Mouse (Mus musculus) bone marrow macrophage, adult 2 months (primary cell): ENCODE data around the gene Aacs. TPM values are rescaled to one million over a fixed set of nuclear protein-coding genes. Genes with fewer than 3 reads are reported as not detected.
"Not testable (repeated sequence)": the region's sequence is repeated elsewhere in the genome, so short reads cannot be mapped to it uniquely, and the experiment has no call there.

ENCODE experiments used
- H3K27ac ChIP-seq: 2 replicates; pipeline ENCODE4 v1.5.1; 2012; ENCODE audit warnings: low read depth, low read length; ENCODE audit not compliant: insufficient read depth
- H3K4me1 ChIP-seq: 2 replicates; pipeline ENCODE4 v1.6.1; 2012; ENCODE audit warnings: low read length; ENCODE audit not compliant: control insufficient read depth, insufficient read depth
- H3K4me3 ChIP-seq: 2 replicates; pipeline ENCODE4 v1.5.1; 2012; ENCODE audit warnings: mild to moderate bottlenecking, low read length, moderate library complexity; ENCODE audit not compliant: insufficient read depth
- CTCF ChIP-seq: IDR thresholded peaks from 2 replicates; pipeline ENCODE4 v1.5.1; 2012; ENCODE audit warnings: low read depth, mild to moderate bottlenecking, low read length, moderate library complexity
- POLR2A ChIP-seq: IDR thresholded peaks from 2 replicates; pipeline ENCODE4 v1.6.1; 2012; ENCODE audit warnings: mild to moderate bottlenecking, low read depth, low read length, borderline replicate concordance
- polyA plus RNA-seq: library from polyadenylated mRNA; stranded (reverse); fragments of >200 nt; gene quantifications from 2 replicates; pipeline ENCODE4 v1.2.4, GENCODE M21; 2012; ENCODE audit not compliant: missing spikeins, insufficient read depth, insufficient read length

The Aacs gene
- polyA plus RNA-seq, 1 experiment, result 10.3 TPM

DNA sequence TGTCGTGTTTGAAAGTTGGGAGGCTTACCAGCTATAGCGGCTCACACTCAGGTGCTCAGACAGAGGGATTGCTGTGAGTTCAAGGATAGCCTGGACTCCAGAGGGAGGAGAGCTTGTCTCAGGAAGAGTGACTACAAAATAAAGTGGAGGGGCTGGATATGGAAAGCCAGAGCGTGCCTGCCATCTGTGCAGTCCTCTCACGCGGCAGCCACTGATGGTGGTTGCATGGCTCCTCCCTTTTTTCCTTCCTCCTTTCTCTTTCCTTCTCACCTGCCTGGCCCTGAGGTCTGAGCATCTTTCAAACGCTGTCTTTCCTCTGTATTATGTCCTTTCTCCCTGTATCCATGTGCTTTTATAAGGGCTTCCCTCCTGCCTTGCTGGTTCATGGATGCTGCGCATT lies 2.4 kb downstream of the Aacs start:
- TF ChIP-seq CTCF (no peak), POLR2A (no peak)
- H3K4me1 ChIP-seq, result peaks cover 40% of the 10 kb centered on the region
- no peak overlapping the region for H3K27ac ChIP-seq
- H3K4me3 ChIP-seq, result no peak overlapping the region

DNA sequence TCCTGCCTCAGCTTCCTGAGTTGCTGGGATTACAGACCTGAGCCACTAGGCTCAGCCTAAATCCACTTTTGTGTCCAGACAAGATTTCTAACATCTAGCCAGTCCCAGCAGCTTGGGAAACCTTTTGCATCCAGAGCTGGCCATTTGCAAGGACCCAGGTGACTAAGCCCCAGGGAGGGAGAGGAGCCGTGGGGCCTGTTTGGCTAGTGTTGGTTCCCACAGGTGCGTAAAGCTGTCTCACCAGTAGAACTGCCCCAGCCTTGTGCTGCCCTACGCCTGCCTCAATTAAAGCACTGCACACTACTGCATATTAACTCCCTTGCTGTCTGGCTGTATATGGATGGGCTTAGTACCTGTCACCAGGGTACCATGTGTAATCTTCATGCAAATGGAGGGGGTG lies 3.8 kb downstream of the Aacs start:
- Histone ChIP-seq H3K27ac (no peak overlapping the region), H3K4me1 (peaks cover 50% of the 10 kb centered on the region), H3K4me3 (no peak overlapping the region)
- TF ChIP-seq POLR2A, result no peak
- no peak for TF ChIP-seq CTCF

DNA sequence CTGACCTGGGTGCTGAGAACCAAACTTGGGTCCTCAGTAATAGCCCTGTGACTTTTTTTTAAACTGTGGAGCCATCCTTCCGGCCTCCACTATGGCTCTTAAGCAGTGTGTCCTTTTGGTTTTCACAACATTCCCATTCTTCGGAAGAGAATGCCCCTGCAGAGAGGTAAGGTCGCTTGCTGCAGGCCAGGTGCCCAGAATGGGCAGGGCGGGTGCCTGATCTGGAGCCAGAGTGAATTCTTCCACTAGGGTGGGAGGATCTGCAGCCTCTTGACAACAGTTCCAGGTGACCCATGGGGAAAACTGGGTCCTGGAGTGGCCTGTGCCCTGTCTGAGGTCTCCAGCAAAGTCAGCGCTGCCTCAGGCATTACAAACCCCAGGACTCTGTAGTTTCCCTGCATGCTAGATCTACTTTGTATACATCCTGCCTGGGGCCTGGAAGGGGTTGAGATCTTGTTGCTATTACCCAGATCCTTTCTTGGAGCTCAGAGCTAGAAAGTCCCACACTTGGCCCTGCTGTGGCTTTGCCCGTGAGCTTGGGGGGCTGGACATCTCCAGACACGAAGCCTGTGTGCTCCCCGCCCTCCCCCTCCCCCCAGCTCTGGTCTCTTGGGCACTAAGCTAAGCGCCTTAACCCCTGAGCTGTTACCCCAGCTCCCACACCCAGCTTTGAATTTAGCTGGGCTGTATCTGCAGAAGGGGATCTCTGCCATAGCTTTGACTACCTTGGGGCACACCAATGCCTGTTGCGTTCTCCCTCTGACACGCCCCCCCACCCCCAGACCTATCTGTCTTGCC lies 5.0 kb downstream of the Aacs start:
- no peak overlapping the region for H3K27ac ChIP-seq
- H3K4me1 ChIP-seq, result peaks cover 56% of the 10 kb centered on the region
- TF ChIP-seq CTCF, result no peak
- TF ChIP-seq POLR2A, result no peak
- no peak overlapping the region for H3K4me3 ChIP-seq

DNA sequence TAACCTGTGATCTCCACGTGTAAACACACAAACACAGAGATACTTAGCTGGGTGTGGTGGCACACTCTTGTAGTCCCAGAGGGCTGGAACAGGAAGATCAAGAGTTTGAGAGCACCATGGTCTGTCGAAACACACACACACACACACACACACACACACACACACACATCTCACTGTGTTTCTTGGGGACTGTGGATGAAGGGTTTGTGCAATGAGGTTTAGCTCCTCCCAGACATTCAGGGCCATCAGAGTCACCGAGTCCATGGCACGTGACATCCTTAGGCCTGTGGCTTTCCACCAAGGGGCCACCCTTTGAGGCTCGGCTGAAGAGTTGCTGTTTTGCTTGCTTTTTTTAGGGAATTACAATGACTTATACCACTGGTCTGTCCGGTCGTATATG lies 6.9 kb downstream of the Aacs start:
- no peak overlapping the region for H3K4me3 ChIP-seq

DNA sequence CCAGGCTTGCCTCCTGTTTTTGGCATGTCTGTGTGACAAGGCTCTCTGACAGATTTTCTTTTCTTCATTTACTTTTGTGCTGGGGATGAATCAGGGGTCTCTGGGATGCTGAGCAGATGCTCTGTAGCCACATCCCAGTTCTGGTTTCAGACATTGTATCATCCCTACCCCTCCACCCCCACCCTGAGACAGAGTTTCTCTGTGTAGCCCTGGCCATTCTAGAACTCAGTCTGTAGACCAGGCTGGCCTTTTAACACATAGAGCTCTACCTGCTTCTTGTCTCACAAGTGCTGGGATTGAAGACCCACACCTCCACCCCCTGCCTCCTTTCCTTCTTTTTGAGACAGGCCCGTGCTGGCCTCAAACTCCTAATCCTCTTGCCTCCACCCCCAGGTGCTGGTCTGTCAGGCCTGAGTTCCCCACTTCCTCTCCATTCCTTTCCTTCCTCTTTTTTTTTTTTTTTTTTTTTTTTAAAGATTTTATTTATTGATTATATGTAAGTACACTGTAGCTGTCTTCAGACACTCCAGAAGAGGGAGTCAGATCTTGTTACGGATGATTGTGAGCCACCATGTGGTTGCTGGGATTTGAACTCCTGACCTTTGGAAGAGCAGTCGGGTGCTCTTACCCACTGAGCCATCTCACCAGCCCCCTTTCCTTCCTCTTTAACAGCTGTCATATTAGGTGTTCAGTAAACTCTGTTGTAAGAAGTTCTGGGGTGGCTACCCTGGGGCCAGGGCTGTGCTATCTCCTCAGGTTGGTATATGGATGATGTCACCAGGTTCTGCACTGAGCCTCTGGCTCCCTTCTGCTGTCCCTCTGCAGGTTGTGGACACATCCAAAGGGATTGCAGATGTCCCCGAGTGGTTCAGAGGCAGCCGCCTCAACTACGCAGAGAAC lies 8.3 kb downstream of the Aacs start:
- TF ChIP-seq POLR2A (no peak), CTCF (no peak)
- Histone ChIP-seq H3K4me3 (no peak overlapping the region), H3K4me1 (peaks cover 38% of the 10 kb centered on the region), H3K27ac (peak overlapping the region; percentile 28)

More for the DNA sequence above, 6.9 kb downstream of the Aacs start:
- Histone ChIP-seq H3K4me1 (peaks cover 50% of the 10 kb centered on the region), H3K27ac (no peak overlapping the region)
- TF ChIP-seq CTCF, result no peak
- TF ChIP-seq POLR2A, result no peak

DNA sequence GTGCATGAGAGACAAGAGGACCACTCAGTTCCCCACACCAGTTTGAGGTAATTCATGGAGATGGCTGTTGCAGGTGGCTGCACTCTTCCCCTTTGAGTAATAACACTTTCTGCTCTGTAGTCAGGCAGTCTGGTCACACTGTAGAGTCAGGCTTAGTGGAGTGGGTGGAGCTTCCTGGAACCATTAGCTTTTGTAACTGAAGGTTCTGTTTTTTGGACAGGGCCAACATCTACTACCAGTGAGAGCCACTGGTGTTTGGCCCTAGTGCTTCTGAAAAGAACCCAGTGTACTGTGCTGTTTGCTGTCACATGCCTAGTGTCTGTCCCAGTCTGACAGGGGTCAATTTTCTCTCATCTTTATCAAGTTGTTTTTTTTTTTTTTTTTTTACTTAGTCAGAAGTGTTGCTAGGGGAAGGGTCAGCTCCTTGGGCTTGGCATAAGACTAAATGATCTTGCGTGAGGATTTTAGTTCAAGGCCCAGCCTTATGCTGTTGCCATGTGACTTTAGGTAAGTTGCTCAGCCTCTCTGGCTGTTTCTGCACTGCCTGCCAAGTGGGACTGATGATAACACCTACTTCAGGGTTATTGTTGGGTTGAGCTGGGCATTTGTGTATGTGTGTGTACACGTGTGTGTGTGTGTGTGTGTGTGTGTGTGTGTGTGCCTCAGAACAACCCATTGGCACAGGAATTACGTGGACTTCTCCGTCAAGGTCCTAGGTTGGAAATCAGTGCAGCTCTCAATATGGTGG lies 9.6 kb downstream of the Aacs start:
- peak overlapping the region; percentile 7; the same call in 1 of the 2 replicates for H3K27ac ChIP-seq
- H3K4me3 ChIP-seq, result no peak overlapping the region
- TF ChIP-seq CTCF, result no peak
- no peak for TF ChIP-seq POLR2A
- peaks cover 38% of the 10 kb centered on the region for H3K4me1 ChIP-seq

DNA sequence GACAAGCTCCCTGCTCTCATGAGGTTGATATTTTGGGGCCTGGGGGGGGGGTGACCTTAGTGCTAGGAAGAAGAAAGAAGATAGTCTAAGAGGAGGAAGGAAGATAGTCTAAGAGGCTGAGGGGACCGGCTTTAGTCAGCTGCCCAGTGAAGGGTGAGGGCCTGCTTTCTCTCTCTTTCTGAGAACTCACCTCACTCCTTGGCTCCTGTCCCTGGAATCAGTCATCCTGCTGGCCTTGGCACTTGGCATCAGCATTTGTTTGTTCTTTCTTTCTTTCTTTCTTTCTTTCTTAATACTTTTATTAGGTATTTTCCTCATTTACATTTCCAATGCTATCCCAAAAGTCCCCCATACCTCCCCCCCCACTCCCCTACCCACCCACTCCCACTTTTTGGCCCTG lies 10.5 kb downstream of the Aacs start:
- no peak overlapping the region for H3K4me3 ChIP-seq
- peaks cover 38% of the 10 kb centered on the region for H3K4me1 ChIP-seq
- no peak overlapping the region for H3K27ac ChIP-seq
- TF ChIP-seq CTCF (no peak), POLR2A (no peak)

DNA sequence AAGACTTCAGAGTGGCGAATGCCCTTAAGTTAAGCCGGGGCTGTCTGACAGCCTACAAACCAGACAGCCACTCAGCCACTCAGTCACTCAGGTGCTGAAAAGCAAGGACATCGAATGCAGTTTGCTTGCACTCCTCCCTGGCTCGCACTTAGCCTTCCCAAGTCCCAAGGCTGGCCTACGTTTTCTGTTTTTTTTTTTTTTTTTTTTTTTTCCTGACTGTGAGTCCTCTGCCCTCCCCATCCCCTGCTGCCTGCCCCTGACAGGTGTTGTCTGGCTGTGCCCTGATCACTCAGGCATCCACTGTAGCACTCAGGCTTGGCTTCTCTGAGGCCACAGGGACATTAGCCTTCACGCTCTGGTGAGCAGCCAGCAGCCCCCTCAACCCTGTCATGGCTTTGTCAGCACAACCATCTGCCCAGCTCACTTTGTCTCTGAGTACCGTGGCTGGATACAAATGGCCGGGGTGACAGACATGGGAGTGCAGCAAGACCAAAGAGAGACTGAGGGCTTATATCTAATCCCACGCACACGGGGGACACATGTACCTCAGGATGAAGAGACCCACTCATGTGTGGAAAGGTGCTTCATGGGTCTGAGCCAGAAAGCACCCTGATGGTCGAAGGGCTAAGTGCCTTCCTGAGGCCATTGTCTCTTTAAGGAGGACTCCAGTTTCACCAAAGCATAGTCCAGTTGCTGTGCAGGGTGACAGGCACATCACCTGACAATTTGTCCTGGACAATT lies 11.9 kb downstream of the Aacs start:
- no peak for TF ChIP-seq POLR2A
- TF ChIP-seq CTCF, result no peak
- H3K4me1 ChIP-seq, result peaks cover 25% of the 10 kb centered on the region
- H3K4me3 ChIP-seq, result no peak overlapping the region
- H3K27ac ChIP-seq, result no peak overlapping the region

DNA sequence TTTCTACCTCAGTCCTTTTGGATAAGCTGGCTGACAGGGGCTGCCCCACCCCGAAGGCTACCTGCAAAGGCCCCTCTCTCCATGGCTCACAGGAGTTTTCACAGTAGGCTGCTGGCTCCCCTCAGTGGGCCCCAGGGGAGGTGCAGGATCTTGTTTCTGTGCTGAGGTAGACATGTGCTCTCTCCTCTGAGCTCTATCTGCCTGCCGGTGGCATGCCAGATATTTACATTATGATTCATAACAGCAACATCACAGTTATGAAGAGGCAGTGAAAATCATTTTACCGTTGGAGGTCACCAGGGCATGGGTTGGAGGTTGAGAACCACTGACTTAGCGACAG lies 12.5 kb downstream of the Aacs start:
- H3K27ac ChIP-seq, result no peak overlapping the region
- H3K4me1 ChIP-seq, result peaks cover 20% of the 10 kb centered on the region
- TF ChIP-seq CTCF (no peak), POLR2A (no peak)
- no peak overlapping the region for H3K4me3 ChIP-seq

DNA sequence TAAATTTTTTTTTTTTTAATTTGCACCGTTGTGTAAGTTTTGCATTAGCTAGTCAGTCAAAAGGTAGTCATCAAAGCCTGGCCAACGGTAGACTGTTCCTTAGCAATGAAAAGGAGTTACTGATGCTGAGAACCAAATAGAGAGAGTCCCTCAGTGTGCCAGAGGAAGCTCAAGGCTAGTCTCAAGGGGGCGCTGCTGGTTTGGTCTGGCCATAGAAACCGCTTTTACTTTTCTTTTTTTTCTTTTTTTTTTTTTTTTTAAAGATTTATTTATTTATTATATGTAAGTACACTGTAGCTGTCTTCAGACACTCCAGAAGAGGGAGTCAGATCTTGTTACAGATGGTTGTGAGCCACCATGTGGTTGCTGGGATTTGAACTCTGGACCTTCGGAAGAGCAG lies 13.3 kb downstream of the Aacs start:
- peaks cover 12% of the 10 kb centered on the region for H3K4me1 ChIP-seq
- not testable (repeated sequence) for H3K27ac ChIP-seq

More for the DNA sequence above, 13.3 kb downstream of the Aacs start:
- not testable (repeated sequence) for H3K4me3 ChIP-seq
